Mouse (Mus musculus): ENCODE data around the gene Catsper2. TPM values are rescaled to one million over a fixed set of nuclear protein-coding genes. Genes with fewer than 3 reads are reported as not detected.

Catsper2 gene
- polyA plus RNA-seq, 1 experiment from 2014 or later: 3.8 TPM

DNA sequence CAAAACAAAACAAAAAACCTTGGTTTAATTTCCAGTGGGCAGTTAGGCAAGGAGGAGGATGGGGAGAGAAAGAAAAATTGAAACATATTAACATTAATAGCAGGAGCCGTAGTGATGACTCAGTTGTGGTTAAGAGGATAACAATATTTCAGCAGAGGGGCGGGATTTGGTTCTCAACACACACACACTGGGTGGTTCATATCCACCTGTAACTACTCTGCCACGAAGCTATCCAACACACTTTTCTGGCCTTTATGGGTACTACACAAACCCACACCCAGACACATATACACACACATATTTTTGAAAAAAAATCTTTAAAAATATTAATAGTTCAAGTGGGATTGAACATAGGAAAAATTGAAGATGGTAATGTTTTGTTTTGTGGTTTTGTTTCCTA lies 33.4 kb upstream of the Catsper2 start:
- Histone ChIP-seq H3K9me3 (no peaks in the 10 kb centered on the region), H3K27me3 (peaks cover 9% of the 10 kb centered on the region; the same call in 1 of the 2 replicates), H3K4me3 (no peak overlapping the region), H3K4me2 (replicated peaks) (no peak overlapping the region), H3K36me3 (peaks cover 8% of the 10 kb centered on the region), H3K4me1 (peaks cover 36% of the 10 kb centered on the region), H3K27ac (replicated peaks) (no peak overlapping the region), H3K9ac (replicated peaks) (no peak overlapping the region)
- ATAC-seq (replicated peaks): no peak
- 92% methylated on average over 3 of the region's 3 CpGs for WGBS

DNA sequence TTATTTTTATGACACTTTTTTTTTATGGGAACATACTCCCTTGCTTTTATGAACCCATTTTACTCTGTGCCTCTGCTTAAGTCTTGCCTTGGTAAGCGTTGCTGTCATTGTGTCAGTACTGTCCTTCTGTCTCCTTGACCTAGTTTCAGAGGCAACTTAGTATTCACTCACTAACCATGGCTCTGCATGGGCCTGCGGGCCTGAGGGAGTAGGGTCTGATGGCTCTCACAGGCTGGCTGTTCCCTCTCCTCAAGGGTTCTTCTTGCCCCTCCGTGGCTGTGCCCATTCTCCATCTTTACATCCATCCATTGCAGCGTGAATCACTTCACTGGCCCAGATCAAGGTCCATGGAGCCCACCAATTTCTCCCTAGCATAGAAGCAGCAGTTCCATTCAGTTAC lies 32.9 kb upstream of the Catsper2 start:
- Histone ChIP-seq H3K4me2 (replicated peaks) (no peak overlapping the region), H3K9me3 (no peaks in the 10 kb centered on the region), H3K27me3 (peaks cover 11% of the 10 kb centered on the region; the same call in 1 of the 2 replicates), H3K4me1 (peaks cover 36% of the 10 kb centered on the region), H3K9ac (replicated peaks) (no peak overlapping the region), H3K4me3 (no peak overlapping the region), H3K36me3 (peaks cover 6% of the 10 kb centered on the region), H3K27ac (replicated peaks) (no peak overlapping the region)
- ATAC-seq (replicated peaks): no peak
- WGBS: 83% methylated on average over 4 of the region's 4 CpGs

DNA sequence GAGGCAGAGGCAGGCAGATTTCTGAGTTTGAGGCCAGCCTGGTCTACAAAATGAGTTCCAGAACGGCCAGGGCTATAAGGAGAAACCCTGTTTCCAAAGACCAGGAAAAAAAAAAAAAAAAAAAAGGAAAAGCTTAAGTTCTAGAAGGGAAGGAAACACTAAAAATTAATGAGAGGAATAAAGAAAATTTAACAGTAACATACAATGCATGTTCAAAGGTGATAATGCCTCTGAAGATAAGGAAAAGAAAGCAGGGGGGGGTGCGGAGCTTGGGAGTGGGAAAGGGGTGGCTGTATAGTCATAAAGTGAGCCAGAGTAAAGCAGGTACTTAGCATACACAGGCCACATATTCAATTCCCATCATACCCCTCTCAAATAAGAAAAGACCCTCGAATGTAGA lies 31.5 kb upstream of the Catsper2 start:
- ATAC-seq (replicated peaks): no peak
- no peaks in the 10 kb centered on the region for H3K9me3 ChIP-seq
- H3K4me1 ChIP-seq: peaks cover 24% of the 10 kb centered on the region
- H3K27ac ChIP-seq (replicated peaks): no peak overlapping the region
- H3K4me3 ChIP-seq: no peak overlapping the region
- H3K4me2 ChIP-seq (replicated peaks): no peak overlapping the region
- H3K27me3 ChIP-seq: peaks cover 11% of the 10 kb centered on the region; the same call in 1 of the 2 replicates
- 83% methylated on average over 3 of the region's 3 CpGs for WGBS
- H3K9ac ChIP-seq (replicated peaks): no peak overlapping the region
- H3K36me3 ChIP-seq: 0 out of 2 replicates have a peak, but pooled peaks cover under 1% of the 10 kb centered on the region

DNA sequence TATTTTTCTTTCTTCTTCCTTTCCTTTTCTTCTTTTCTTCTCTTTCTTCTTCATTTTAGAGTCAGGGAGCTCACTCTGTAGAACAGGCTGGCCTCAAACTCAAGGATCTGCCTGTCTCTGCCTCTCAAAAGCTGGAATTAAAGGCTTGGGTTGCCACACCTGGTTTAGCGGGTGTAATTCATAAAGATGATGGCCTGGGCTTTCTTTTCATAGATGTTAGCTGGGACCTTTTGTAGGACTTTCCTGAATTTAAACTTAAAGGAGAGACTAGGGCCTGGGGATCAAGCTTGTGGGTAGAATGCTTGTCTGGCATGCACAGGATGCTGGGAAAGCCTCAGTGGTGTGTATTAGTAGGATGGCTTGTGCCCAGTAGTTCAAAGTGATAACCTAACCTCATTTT lies 30.6 kb upstream of the Catsper2 start, which contains the start of gene Ell3:
Ell3 (minus strand) TSS at position 101 of the 400 bp plus-strand sequence.
- 86% methylated on average over 1 of the region's 1 CpGs for WGBS
- peaks cover 11% of the 10 kb centered on the region; the same call in 1 of the 2 replicates for H3K27me3 ChIP-seq
- peak within 1 kb of the TSS; percentile 50; the same call in 1 of the 2 replicates for H3K4me2 ChIP-seq (replicated peaks)
- no peak within 1 kb of the TSS for H3K9ac ChIP-seq (replicated peaks)
- H3K4me3 ChIP-seq: peak within 1 kb of the TSS; percentile 30
- no peak within 1 kb of the TSS for H3K27ac ChIP-seq (replicated peaks)
- peaks cover 10% of the 10 kb centered on the region for H3K36me3 ChIP-seq
- no peaks in the 10 kb centered on the region for H3K9me3 ChIP-seq
- H3K4me1 ChIP-seq: peaks cover 22% of the 10 kb centered on the region
- no peak for ATAC-seq (replicated peaks)

DNA sequence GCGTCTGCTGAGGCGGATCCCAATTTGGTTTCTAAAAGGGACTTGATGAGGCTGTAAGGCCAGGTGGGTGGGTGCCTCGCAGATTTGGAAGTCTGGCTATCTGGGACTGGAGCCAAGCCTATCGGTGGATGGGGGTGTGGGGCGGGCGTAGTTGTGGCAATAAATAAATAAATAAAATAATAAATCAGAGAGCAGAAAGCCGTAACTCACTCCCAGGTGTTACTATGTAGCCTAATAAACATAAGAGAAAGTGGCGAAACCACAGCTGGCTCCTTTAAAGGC lies 29.4 kb upstream of the Catsper2 start:
- WGBS: 11% methylated on average over 8 of the region's 8 CpGs
- Histone ChIP-seq H3K4me2 (replicated peaks) (peak overlapping the region; percentile 50), H3K4me1 (peaks cover 15% of the 10 kb centered on the region), H3K27me3 (peaks cover 11% of the 10 kb centered on the region; the same call in 1 of the 2 replicates), H3K9me3 (no peaks in the 10 kb centered on the region), H3K36me3 (peaks cover 22% of the 10 kb centered on the region), H3K4me3 (peak overlapping the region; percentile 30), H3K9ac (replicated peaks) (peak overlapping the region; percentile 28; the same call in 1 of the 2 replicates), H3K27ac (replicated peaks) (no peak overlapping the region)
- ATAC-seq (replicated peaks): no peak

DNA sequence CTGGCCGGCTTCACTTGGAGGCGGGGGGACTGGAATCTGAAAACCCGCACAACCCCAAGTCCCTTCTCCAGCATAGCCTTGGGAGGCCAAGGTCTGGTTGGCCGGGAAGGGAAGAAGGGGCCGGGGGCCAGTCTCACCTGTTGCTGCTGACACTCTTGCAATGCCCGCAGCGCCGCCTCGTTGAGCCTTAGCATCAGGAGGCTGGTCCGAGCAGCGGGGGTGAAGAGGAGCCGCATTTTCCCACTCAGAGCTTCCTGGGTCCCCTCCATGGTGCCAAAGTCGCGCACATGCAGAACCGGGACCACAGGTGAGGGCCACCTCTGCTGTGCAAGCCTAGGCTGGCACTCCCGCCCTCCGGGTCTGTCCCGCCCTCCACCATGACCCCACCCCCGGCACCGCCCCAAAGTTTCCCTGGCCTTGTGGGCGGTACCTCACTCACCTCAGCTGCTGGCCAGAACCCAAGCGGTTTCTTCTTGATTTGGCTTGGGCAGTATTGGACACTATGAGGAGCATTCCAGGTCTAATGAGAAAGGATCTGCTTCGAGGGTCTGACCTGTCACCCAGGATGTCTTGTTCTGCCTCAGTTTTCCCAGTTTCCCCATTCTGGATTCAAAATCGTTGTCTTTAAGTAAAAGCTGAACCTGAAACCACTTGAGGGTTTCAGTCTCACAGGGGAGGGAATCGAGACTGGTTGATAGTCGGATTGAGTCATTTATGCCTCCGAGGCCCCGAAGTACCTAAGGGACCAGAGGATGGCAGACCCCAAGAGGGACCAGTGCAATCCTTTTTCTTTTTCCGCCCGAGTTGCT lies 28.9 kb upstream of the Catsper2 start:
- Histone ChIP-seq H3K9ac (replicated peaks) (peak overlapping the region; percentile 28; the same call in 1 of the 2 replicates), H3K4me2 (replicated peaks) (peak overlapping the region; percentile 50), H3K9me3 (no peaks in the 10 kb centered on the region), H3K4me1 (peaks cover 15% of the 10 kb centered on the region), H3K36me3 (peaks cover 27% of the 10 kb centered on the region), H3K27me3 (peaks cover 11% of the 10 kb centered on the region; the same call in 1 of the 2 replicates), H3K27ac (replicated peaks) (no peak overlapping the region), H3K4me3 (peak overlapping the region; percentile 30)
- peak; percentile 53; the same call in 1 of the 2 replicates for ATAC-seq (replicated peaks)
- WGBS: 3% methylated on average over 30 of the region's 30 CpGs

DNA sequence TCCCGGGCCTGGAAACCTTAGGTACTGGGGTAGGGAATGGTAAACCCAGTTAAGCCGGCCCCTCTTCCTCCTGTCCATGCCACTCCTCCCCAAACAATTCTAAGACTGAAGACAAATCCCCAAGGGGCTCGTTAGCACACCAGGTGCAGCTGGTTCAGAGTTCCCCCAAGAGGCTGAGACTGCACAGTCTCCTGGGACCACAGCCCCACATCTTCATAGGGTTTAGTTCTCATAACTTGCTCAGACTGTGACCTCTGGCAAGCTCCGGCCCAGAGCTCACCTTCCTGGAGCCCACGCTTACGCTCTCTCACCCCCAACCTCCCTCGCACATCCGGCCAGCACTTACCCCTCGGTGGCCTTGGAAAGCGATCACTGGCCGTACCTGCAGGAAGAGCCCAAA lies 28.2 kb upstream of the Catsper2 start:
- H3K36me3 ChIP-seq: peaks cover 34% of the 10 kb centered on the region
- no peak overlapping the region for H3K9ac ChIP-seq (replicated peaks)
- ATAC-seq (replicated peaks): no peak
- H3K27me3 ChIP-seq: peaks cover 11% of the 10 kb centered on the region; the same call in 1 of the 2 replicates
- no peak overlapping the region for H3K27ac ChIP-seq (replicated peaks)
- H3K4me3 ChIP-seq: peak overlapping the region; percentile 30; the same call in 1 of the 2 replicates
- no peaks in the 10 kb centered on the region for H3K9me3 ChIP-seq
- 6% methylated on average over 11 of the region's 11 CpGs for WGBS
- H3K4me1 ChIP-seq: peaks cover 15% of the 10 kb centered on the region
- H3K4me2 ChIP-seq (replicated peaks): peak overlapping the region; percentile 50

DNA sequence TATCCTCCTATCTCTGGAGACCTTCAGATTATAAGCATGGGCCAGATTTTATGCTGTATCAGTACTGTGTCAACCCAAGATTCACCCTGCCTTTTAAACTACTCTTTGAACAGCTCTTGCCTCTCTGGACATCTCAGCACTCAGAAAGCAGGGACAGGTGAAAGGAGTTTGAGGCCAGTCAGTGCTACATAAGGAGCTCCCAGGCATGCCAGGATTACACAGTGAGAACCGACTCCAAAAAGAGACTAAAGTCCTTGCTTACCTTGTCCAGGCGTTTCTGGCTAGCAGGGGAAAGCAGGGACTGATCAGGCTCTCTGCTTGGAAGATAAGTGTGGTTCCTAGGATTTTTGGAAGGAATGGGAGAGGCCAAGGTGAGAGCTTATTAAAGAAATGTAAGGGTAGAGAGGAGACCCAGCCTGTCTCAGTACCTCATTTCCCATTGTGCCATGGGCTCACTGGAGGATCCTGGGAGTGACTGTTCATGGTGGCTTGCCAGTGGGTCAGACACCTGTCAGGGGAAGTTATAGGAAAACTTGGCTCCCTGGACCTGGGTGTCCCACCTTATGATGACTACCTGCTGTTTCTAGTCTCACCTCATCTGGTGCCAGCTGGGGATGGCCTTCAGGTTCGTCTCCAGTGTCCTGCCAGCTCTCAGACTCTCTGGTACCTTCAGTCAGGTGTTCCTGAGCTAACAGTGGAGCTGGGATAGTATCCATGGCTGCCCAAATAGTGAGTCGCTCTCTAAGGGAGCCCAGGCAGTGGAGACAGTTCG lies 27.4 kb upstream of the Catsper2 start:
- no peak overlapping the region for H3K27ac ChIP-seq (replicated peaks)
- peaks cover 39% of the 10 kb centered on the region for H3K36me3 ChIP-seq
- peaks cover 15% of the 10 kb centered on the region for H3K4me1 ChIP-seq
- H3K4me3 ChIP-seq: no peak overlapping the region
- no peak overlapping the region for H3K4me2 ChIP-seq (replicated peaks)
- peaks cover 11% of the 10 kb centered on the region; the same call in 1 of the 2 replicates for H3K27me3 ChIP-seq
- H3K9ac ChIP-seq (replicated peaks): no peak overlapping the region
- WGBS: 60% methylated on average over 5 of the region's 5 CpGs
- H3K9me3 ChIP-seq: no peaks in the 10 kb centered on the region
- ATAC-seq (replicated peaks): no peak

DNA sequence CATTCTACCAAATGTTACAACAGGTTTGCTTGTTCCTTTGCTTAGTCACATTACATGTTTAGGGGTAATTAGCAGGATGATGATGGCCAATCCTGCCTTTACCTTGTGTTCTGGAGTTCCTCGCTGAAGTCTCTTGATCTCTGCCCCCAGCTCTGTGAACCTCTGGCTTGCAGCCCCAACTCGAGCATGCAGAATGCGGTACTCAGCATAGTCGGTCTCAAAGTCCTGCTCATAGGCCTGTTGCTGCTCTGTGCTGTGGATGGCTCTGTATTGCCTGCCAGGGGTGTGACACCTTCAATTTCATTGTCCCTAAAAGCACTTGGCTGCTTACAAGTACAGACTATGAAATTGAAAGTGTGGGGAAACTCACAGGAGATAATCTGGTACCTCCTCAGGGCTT lies 26.2 kb upstream of the Catsper2 start:
- peaks cover 51% of the 10 kb centered on the region for H3K36me3 ChIP-seq

DNA sequence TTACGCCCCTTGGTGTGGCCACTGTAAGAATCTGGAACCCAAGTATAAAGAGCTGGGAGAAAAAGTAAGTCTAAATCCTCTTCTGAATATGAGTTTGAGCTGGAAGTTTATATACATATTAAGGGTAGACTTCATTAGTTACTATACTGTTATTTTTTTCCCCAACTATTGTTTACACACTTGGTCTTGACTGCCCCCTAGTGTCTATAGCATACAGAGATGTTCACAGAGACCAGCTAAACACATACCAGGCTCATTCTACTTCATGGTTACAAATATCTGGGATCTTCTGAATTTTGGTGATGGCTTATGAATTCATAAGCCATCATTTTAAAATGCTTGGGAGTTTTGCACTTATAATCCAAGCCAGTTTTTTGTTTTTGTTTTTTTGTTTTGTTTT lies 21.3 kb upstream of the Catsper2 start:
- ATAC-seq (replicated peaks): no peak
- H3K9ac ChIP-seq (replicated peaks): no peak overlapping the region
- H3K36me3 ChIP-seq: peaks cover 95% of the 10 kb centered on the region
- H3K27ac ChIP-seq (replicated peaks): no peak overlapping the region
- H3K4me3 ChIP-seq: no peak overlapping the region
- H3K9me3 ChIP-seq: no peaks in the 10 kb centered on the region
- 97% methylated on average over 1 of the region's 1 CpGs for WGBS
- no peak overlapping the region for H3K4me2 ChIP-seq (replicated peaks)
- no peaks in the 10 kb centered on the region for H3K27me3 ChIP-seq
- no peaks in the 10 kb centered on the region for H3K4me1 ChIP-seq

More for the DNA sequence above, 26.2 kb upstream of the Catsper2 start:
- WGBS: 76% methylated on average over 4 of the region's 4 CpGs
- Histone ChIP-seq H3K4me2 (replicated peaks) (no peak overlapping the region), H3K9me3 (no peaks in the 10 kb centered on the region), H3K27me3 (peaks cover 11% of the 10 kb centered on the region; the same call in 1 of the 2 replicates), H3K27ac (replicated peaks) (no peak overlapping the region), H3K9ac (replicated peaks) (no peak overlapping the region), H3K4me3 (no peak overlapping the region), H3K4me1 (peaks cover 15% of the 10 kb centered on the region)
- no peak for ATAC-seq (replicated peaks)

DNA sequence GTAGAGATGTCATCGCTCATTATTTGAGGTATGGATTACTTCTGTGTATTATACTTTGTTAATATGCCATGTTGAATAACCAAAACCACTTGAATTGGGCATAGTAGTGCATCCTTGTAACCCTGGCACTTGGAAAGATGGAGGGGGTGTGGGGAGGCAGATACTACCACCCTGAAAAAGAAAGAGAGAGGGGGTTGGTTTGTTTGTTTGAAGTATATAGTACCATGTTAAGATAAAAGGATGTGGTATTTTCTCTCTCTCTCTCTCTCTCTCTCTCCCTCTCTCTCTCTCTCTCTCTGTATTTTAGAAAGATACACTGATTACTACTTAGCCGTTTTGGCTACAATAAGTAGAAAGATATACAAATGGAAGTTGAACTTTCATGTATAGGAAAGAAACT lies 12.3 kb upstream of the Catsper2 start:
- H3K9me3 ChIP-seq: no peaks in the 10 kb centered on the region
- WGBS: 93% methylated on average over 2 of the region's 2 CpGs
- H3K9ac ChIP-seq (replicated peaks): no peak overlapping the region
- H3K27ac ChIP-seq (replicated peaks): no peak overlapping the region
- H3K4me2 ChIP-seq (replicated peaks): no peak overlapping the region
- no peaks in the 10 kb centered on the region for H3K27me3 ChIP-seq
- no peaks in the 10 kb centered on the region for H3K4me1 ChIP-seq
- peaks cover 89% of the 10 kb centered on the region for H3K36me3 ChIP-seq
- no peak overlapping the region for H3K4me3 ChIP-seq
- no peak for ATAC-seq (replicated peaks)

DNA sequence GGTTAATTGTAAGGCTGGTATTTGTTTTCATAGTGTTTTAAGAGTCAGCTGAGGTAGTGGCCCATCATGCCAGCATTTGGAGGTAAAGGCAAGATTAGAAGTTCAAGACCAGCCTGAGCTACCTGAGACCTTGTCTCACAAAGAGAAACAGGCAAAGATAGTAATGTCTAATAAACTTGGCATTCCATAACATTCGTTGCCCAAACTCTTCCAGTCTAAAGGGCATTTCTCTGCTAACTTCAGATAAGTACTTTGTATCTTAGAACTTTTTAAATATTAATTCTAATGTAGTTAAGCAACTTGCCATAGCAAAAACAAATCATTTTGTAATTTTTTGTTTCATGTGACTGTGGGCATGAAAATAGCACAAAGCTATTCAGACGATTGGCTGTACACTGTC lies 9.6 kb upstream of the Catsper2 start:
- no peak for ATAC-seq (replicated peaks)
- Histone ChIP-seq H3K27ac (replicated peaks) (no peak overlapping the region), H3K36me3 (peaks cover 74% of the 10 kb centered on the region), H3K4me2 (replicated peaks) (no peak overlapping the region), H3K27me3 (no peaks in the 10 kb centered on the region), H3K9ac (replicated peaks) (no peak overlapping the region), H3K9me3 (no peaks in the 10 kb centered on the region), H3K4me1 (no peaks in the 10 kb centered on the region), H3K4me3 (no peak overlapping the region)
- WGBS: 96% methylated on average over 2 of the region's 2 CpGs

Data from forebrain, embryonic 15.5 days (tissue).